Mouse (Mus musculus): Measurements from ENCODE around the gene Lrrc8b.

- TF ChIP-seq CTCF (IDR thresholded peaks at IDR 0.05; ENCODE audit: insufficient read depth, low read length) (no peak), POLR2A (IDR thresholded peaks at IDR 0.05; ENCODE audit: borderline replicate concordance, extremely low read depth, low read depth, low read length) (no peak)
These were observed 6.5 kb upstream of the Lrrc8b start for GRCm38 (mm10) chr5:105409092-105409491.

All from lung, adult 2 months (tissue).